16 mouse cellular contexts compared by ENCODE assay signal in the genomic region with DNA sequence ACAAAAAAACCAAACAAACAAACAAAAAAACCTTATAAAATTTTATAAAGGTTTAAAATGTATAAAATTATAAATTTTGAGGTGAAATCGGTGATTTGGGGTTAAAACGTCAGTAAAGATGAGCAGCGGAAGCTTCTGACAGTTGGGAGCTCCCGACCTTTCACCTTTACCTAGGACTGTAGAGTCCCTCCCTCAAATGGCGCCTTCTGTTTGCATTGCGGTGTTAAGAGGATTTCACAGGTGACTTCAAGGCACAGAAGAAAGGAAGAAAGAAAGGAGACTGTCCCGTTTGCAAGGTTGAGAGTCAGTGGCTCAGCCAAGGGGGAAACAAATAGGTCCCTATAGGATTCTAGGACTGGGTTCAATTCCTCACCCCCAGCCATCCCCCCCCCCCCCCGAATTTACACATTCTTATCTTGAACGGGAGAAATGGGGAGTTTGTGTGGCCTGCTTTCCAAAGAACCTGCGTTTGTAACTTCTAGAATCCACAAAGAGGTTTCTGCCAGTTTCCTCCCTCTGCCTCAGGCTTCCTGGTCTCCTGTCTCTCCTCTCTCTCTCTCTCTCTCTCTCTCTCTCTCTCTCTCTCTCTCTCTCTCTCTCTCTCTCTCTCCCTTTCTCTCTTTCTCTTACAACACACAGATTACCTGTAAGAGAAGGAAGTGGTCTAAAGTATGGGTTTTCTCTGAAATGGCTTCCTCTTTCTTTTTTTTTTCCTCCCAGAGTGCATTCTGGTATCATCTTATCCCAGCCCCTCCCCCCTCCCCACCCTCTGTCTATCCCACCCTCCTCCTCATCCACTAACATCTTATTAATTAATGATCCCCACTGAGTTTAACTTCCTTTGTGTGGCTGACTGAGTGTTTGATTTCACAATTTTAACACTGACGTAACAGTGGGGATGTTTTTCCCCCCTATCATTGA. TPM values are rescaled to one million over a fixed set of nuclear protein-coding genes. Genes with fewer than 3 reads are reported as not detected.
A peak's percentile ranks its signal among the peaks of the same experiment; 100 is the strongest.
DNase-seq lines count a peak whose midpoint lies in the region; ATAC-seq and TF ChIP-seq lines count a peak whose summit lies in the region.
"Had no signal": no experiment of that assay in that cellular context is flagged by ENCODE, and none has a peak within 500 bp of the region (broad histone marks: within the 10 kb centered on the region; RNA-seq: fewer than 3 reads in every experiment).

No protein-coding gene starts in this region.

- H3K27ac ChIP-seq in kidney, postnatal 0 days = no peak overlapping the region
- H3K27ac ChIP-seq: embryonic facial prominence, embryonic 12.5 days; midbrain, embryonic 15.5 days had no signal

- no peak overlapping the region for H3K9ac ChIP-seq in kidney, postnatal 0 days (ENCODE audit: low read depth, low read length)
- H3K9ac ChIP-seq: embryonic facial prominence, embryonic 12.5 days; midbrain, embryonic 15.5 days had no signal

- ATAC-seq in kidney, postnatal 0 days (replicated peaks; ENCODE audit: low FRiP score, low read depth) = no peak
- peak; percentile 34 for ATAC-seq in granulocyte monocyte progenitor cell, adult 5-6 weeks (replicated peaks; ENCODE audit: poor library complexity, severe bottlenecking)
- peak; percentile 23 for ATAC-seq in megakaryocyte, adult 5-6 weeks (ENCODE audit: poor library complexity, severe bottlenecking)
- ATAC-seq in cerebellum, adult (ENCODE audit: insufficient number of reproducible peaks, low FRiP score, low TSS enrichment) = no peak
- ATAC-seq: forebrain, embryonic 14.5 days; midbrain, embryonic 15.5 days had no signal

- no peaks in the 10 kb centered on the region for H3K27me3 ChIP-seq in kidney, postnatal 0 days (ENCODE audit: insufficient read depth, low read length)
- H3K27me3 ChIP-seq in E14TG2a.4 (ENCODE audit: insufficient read depth, low read length) = 0 out of 2 replicates have a peak, but pooled peaks cover 5% of the 10 kb centered on the region
- H3K27me3 ChIP-seq: embryonic facial prominence, embryonic 12.5 days; midbrain, embryonic 15.5 days had no signal

- no peak for DNase-seq in kidney, postnatal 0 days (ENCODE audit: low spot score)
- no peak for DNase-seq in kidney, adult 9 months
- no peak for DNase-seq in cerebellum, adult 8-10 months
- DNase-seq in left cerebral cortex, postnatal 14 days (ENCODE audit: low spot score in 2 of 2) = no peak
- DNase-seq: cerebellum, adult 11-12 months; gastrocnemius, postnatal 14 days; heart, postnatal 14 days; lung, postnatal 14 days; right cerebral cortex, postnatal 14 days had no signal

- H3K9me3 ChIP-seq in kidney, postnatal 0 days (replicated peaks; ENCODE audit: low read length) = no peaks in the 10 kb centered on the region
- no peaks in the 10 kb centered on the region for H3K9me3 ChIP-seq in E14TG2a.4 (ENCODE audit: low read length)
- H3K9me3 ChIP-seq: embryonic facial prominence, embryonic 12.5 days; midbrain, embryonic 15.5 days had no signal

- peaks cover 4% of the 10 kb centered on the region; the same call in 1 of the 2 replicates for H3K4me1 ChIP-seq in kidney, postnatal 0 days (replicated peaks; ENCODE audit: insufficient read depth, low read length)
- peaks cover 87% of the 10 kb centered on the region for H3K4me1 ChIP-seq in E14TG2a.4 (replicated peaks; ENCODE audit: low read depth, low read length)

- no peak for TF ChIP-seq CTCF in kidney, postnatal 0 days (IDR thresholded peaks at IDR 0.05; ENCODE audit: low read depth)
- no peak for TF ChIP-seq CTCF in E14TG2a.4 (conservative IDR thresholded peaks at IDR 0.05; ENCODE audit: low read length)

- 44% methylated on average over 11 of the region's 11 CpGs for WGBS in kidney, postnatal 0 days

- no peaks in the 10 kb centered on the region for H3K36me3 ChIP-seq in kidney, postnatal 0 days (ENCODE audit: insufficient read depth, low read length)
- no peaks in the 10 kb centered on the region for H3K36me3 ChIP-seq in E14TG2a.4 (ENCODE audit: insufficient read depth, low read length)
- H3K36me3 ChIP-seq: embryonic facial prominence, embryonic 12.5 days; midbrain, embryonic 15.5 days had no signal

- H3K4me2 ChIP-seq in kidney, postnatal 0 days (ENCODE audit: low read length) = 0 out of 2 replicates have a peak overlapping the region, but pooled peaks have one; percentile 10
- H3K4me2 ChIP-seq: embryonic facial prominence, embryonic 12.5 days; midbrain, embryonic 15.5 days had no signal

- H3K4me3 ChIP-seq in kidney, postnatal 0 days (replicated peaks; ENCODE audit: low read depth, low read length) = no peak overlapping the region
- 0 out of 2 replicates have a peak overlapping the region, but pooled peaks have one; percentile 1 for H3K4me3 ChIP-seq in E14TG2a.4 (replicated peaks; ENCODE audit: low read length)
- H3K4me3 ChIP-seq: embryonic facial prominence, embryonic 12.5 days; midbrain, embryonic 15.5 days had no signal

- intact Hi-C loops in left cerebral cortex, postnatal 14 days (cut with DNase I) = no loop called here

RNA-seq across cellular contexts. Expression of a gene that starts 9.6 kb away (rescaled TPM):
- 3.7 and 4.0 TPM in 2 replicates for polyA plus RNA-seq in kidney, postnatal 0 days (2015; fragmentation: Nextera tagmentation; extraction: Ambion mirVana)
- 43.1 and 67.6 TPM in 2 replicates for total RNA-seq in granulocyte monocyte progenitor cell, adult 5-6 weeks (2014; fragmentation: Nextera tagmentation)
- total RNA-seq in granulocyte monocyte progenitor cell, adult 5-6 weeks (2017) = 29.8 and 36.0 TPM in 2 replicates
- total RNA-seq in megakaryocyte, adult 5-6 weeks (2015) = 40.4 and 52.3 TPM in 2 replicates
- 50.9 and 62.5 TPM in 2 replicates for total RNA-seq in megakaryocyte, adult 5-6 weeks (2017)
- 1 to 10 TPM; 3.3 to 3.7 TPM for total RNA-seq in left cerebral cortex, postnatal 14 days (2021)

Comparison
In these comparisons a context has a peak if more than half of its experiments do, and no peak if none do; other contexts are left out.
1. ATAC-seq: peak in granulocyte monocyte progenitor cell, adult 5-6 weeks (single experiment) and megakaryocyte, adult 5-6 weeks (single experiment); none in kidney, postnatal 0 days (single experiment) and cerebellum, adult (single experiment).
2. RNA of a gene that starts 9.6 kb away (total RNA-seq): 29.8 to 67.6 TPM in granulocyte monocyte progenitor cell, adult 5-6 weeks and 40.4 to 62.5 TPM in megakaryocyte, adult 5-6 weeks; 3.3 to 3.7 TPM in left cerebral cortex, postnatal 14 days; every median in the first group is over 4 times any median in the second.